Mouse (Mus musculus) thymus, adult 18-20 months (tissue): ENCODE measurements at regions not wholly inside any gene's neighbourhood (a gene's known extent, or its start where the extent isn't known, plus 50 kb on each side); places are given as distances from the start of the nearest gene placed in this dataset.
A peak's percentile ranks its signal among the peaks of the same experiment; 100 is the strongest.

Experiments
- DNase-seq, 2 experiments: peaks; one replicate each; pipeline ENCODE4 v3.0.0; 2022; ENCODE audit warnings: mixed read lengths in 2 of 2

DNA sequence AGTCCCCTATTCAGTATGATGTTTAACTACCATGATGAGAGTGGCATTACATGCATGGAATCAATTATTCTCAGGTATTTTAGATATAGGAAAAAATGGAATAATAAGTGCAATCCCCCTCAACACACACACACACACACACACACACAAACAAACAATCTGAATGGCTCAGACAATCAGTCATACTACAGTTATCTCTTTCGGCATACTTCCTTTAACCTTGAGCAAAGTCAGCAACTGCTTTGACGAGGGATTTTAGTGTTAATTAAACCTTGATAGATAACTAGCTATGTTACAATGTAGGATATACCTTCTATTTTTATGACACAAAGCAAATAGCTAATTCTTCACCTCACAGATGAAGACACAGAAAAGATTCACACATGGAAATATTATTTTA is 312.1 kb downstream of the Tex13c3 start:
- no peak for DNase-seq

DNA sequence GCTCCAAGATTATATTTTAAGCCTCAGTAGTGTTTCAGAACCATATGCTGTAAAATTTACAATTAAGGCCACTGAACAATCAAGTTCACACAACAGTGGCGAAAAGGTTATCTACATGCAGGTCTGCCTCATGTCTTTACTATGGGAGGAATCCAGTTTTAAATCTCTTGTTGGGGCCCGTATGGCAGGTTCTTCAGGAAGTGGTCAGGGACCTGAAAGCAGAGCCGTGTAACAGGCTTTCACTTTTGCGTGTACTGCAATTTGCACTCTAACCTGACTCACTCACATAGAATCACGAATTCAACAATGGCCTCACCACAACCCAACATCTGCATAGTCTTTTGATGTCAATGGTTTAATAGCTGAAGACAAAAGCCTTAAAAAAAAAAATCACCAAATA is 312.6 kb downstream of the Tex13c3 start:
- DNase-seq: peak in 1 of 2 experiments; percentile 4

DNA sequence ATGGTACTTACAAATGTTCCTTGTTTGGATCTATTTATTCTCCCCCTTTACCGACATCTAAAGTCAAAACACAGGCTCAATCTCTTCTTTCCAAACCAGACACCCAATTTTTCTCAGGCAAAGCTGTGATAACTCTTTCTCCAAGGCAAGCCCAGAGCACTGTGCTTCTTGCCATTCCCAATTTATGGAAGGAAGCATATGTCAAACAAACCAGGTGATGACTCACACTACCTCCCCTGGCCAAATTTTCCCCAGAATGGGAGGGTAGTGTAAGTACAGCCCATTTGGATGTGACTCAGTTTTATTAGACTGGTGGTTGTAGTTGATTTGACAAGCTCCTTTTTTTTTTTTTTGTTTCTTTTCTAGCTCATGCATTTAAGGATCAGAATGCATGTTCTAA is 313.0 kb downstream of the Tex13c3 start:
- no peak for DNase-seq

DNA sequence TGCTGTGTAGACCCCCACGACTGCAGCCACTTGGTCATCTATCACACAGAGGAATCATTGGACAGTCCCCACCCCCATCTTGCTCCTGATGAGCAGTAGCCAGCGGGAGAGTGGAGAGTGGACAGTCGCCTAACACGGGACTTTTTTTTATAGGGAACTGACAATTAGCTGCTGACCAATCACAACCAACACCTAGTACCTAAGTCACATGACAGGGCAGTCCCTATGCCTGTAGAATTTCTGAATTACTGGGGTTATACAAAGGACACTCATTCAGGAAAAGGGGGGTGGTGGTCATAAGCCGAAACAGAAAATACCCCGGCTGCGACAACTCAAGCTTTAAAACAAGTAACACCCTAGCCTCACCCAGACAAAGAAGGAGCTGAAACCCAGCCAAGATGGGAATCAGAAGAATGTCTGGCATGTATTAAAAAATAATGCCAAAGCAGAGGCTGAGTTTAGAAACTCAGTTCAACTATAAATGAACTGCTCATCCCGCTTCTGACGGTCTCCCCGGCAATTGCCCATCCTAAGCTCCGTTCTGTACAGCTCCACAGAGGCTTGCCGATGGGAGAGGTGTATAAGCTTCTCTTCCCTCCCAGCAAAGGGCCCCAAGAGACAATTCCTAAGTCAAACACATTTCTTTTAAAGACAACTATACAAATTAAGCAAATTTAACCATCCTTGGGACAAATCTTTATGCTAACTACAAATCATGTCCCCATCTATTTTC is 313.8 kb downstream of the Tex13c3 start:
- no peak for DNase-seq

DNA sequence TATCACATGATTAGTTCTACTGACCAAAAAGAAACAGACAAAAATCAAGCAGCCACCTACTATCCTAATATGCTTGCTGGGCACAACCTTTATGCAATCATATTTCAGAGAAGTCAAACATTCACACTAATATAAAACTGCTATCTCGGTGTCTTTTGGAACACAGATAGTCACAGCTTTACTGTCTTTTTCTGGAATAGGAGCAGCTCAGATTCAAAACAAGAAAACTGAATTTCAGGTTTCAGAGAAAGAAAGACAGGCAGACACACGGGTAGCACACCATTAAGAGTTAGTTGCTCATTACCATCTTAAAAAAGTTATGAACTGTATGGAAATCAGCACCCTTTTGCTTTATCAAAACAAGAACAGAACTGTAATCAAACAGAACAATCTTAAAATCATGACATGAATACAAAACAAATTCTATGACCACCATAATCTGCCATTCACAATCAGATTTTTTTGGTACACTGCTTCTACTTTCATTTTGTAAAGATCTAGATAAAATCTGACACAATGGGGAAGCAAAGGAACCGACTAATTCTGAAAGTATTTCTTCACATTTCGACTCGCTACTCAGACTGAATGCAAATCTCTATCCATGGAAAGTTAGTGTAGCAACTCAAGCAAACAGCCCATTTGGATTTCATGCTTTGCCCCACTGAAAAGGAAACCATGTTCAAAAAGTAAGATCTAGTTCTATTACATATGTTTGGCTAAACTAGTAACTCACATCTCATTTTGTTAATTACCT is 315.1 kb downstream of the Tex13c3 start:
- DNase-seq: no peak

DNA sequence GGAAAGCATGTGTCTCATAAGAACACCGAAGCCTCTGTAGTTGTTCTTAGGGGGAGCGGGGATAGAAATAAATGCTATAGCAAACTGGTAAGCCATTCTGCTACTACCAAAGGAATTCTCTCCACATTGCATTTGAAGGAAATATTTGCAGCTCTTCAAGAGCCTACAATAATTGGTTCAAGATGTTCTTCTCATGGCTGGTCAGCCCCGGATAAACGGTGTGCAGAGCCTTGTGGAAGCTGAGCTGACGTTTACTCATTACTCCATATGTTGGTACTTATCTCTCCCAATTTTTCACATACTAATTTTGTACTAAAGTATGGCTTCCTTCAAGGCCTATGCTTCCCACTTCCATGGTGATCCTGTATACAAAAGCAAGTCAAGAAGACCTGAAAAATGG is 317.0 kb downstream of the Tex13c3 start:
- no peak for DNase-seq

DNA sequence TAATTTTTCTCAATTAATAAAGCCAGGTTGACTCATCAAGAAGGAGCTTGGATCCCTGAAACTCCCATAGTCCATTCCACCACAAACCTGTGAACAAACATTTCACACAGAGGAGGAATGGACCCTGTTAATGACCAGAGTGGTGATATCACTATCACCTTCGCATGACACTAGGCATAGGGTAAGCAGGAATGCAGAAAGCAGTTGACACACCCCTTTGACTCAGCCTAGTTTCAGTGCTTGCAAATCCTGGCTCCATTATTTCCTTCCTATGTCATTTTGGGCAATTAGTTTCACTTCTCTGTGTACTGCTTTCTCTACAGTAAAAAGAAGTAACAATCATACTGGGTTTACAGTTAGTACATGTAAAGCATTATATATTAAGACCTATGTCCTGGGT is 318.2 kb downstream of the Tex13c3 start:
- no peak for DNase-seq

DNA sequence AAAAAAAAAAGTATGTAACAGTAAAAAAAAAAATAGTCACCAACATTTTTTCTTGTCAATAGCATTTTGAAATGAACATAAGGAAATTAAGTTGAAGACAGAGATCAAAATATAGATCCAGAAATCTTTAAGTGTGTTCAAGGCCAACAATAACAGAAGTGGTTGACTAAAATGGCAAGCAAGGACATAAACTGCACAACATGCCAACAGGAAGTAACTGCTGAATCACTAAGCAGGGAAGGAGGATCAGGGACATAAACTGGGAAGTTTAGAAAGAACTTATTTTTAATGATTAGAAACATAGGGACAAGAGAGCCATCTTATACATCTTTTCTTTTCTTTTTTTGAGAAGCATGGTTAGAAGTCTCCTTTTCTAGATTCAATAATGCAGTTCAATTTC is 318.8 kb downstream of the Tex13c3 start:
- no peak for DNase-seq

DNA sequence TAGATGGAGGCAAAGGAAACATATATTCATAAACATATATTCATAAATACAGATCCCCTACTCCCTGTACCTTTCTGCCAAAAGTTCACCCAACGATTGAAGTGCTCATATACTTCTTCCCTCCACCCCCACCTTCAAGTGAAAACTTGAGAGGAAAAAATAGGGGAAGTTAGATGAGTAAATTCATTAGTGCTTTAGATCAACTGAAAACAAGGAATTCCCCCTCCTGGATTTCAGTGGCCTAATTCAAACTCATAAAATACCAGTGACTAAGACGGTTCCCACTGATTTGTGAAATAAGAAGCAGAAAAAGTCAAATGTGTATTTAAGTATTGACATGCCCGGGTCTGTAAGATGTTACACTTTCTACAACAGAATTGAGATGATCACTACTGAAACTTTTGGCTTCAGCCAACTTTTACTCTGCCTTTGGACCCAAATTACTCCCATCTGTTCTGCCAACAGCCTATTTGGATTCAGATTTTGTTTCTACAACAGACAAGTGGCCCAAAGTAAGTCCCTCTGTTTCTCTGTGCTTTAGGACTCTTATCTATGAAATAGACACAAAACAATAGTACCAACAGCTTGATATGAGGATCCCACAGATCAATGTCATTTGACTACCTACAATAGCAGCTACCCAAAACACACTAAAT is 320.7 kb downstream of the Tex13c3 start:
- DNase-seq: no peak

DNA sequence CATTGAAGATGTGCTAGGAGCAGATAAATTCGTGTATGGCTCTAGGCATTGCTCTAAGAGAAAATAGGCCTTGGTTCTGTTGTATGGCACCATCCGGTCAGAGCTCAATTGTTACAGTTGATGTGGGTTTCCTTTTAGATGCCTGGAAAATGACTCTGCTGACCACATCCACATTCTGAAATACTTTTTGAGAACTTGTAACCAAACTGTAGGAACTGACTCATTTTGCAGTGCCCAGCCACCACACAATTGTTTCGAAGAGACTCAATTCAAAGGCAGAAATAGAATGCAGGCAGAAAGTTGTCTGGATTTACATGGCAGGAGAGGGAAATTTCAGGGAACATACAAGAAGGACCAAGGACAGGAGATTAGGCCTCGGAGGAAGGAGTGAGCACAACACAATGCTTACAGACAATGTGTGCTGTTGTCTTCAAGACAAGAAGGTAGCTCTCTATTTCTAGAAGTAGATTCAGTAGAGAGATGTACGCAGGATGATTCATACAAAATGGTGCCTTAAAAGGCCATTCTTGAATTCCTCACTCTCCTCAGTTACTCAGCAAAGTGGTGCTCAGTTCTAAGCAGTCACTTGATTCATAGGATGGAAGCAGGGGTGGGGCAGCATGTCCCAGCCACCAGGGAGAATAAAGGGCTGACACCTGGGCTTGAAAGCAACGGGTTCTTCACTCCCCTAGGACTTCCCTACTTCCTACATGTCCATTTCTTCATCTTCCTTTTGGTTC is 323.5 kb downstream of the Tex13c3 start:
- DNase-seq: no peak

DNA sequence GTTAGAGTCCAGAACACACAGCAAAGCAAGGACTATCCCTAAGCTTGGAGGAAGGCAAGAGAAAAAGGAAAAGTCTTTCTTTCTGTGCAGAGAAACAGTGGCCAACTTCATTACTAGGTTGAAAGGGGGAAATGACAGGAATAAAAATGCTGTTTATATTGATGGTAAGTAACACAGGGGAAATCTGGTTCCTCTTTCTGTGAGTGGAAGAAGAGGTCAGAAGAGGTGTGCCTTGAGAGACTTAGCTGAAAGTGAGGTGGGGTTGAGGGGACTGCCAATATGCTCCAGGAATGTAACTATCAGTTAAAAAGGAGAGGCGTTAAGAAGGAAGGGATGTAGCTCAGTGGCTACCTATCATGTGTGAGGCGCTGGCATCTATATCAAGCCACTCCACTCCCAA is 327.5 kb downstream of the Tex13c3 start:
- no peak for DNase-seq

DNA sequence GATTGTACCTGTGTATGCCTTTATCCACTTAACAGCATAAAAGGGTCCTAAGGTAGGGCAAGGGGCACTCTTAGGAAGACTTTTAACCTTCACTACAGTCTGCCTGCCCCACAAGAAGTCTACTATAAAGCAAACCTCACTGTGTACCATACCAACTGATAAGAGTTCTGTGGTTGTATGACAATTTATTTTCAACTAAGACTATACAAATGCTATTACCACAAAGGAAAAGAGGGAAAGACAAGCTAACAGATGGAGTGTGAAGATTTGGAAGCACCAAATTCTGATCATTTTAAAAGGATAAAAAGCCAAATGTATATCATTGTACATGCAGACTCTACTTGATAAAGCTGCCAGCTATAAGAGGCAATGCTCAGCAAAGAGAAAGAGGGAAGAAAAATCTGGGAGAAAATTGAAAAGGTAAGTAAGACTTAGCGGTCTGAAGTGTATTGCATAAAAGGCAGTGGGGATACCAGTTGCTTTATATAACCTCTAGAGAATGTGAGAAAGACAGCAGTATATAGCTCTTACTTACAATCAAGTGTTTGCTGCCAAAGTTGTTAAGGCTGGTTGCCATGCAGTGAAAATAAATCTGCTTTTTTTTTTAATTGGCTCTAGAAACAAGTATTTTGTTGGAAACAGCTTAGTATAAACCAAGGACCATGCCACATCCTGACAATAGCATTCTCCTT is 328.8 kb downstream of the Tex13c3 start:
- DNase-seq: no peak

DNA sequence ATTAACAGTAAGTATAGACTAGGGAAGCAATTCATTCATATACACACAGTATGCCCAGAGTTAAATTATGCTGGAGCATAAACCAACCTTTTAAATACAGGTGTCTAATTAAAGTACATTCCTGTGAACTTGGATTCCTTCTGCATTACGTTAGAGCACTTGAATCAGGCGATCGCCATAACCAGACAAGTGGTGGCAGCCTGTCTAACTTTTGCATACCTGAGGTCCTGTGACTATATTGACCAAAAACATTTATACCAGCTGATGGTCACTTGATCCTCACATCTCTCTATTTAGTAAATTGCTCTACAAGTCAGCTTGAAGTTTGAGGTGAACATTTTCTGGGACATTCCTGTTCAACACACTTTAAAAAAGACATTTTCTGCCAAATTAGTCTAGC is 330.5 kb downstream of the Tex13c3 start:
- no peak for DNase-seq

DNA sequence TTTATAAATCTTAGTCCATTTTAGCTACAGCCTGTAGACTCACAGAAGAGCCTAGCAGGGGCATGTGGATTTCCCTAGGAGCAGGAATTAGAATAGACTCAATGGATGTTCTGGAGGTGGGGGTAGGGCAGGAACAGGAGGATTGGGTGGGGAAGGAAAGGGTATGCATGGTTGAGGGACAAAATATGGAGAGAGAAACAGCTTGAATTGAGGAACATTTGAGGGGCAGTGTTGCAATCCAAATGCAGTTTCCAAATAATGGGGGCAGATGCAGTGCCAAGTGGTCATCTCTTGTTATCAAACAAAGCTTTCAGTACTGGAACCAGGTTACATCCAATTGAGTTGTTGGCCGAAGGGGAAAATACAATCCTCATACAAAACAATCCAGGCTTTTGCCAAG is 332.4 kb downstream of the Tex13c3 start:
- DNase-seq: no peak

DNA sequence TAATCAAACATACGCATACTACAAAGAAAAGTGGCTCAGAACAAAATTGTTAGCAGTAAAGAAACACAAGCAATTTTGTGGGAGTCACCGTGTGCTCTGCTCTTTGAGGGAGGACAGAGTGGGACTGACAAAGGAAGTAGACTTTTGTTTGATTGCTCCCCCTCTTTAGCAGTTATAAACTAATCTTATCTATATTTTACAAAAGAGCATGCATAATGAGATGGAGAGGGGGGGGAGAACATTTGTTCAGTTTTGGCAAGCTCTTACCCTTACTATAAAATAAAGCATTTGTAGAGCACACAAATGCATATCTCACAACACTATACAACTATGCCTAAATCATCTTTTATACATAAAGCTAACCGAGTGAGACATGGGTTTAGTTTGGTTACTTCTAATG is 332.9 kb downstream of the Tex13c3 start:
- no peak for DNase-seq

DNA sequence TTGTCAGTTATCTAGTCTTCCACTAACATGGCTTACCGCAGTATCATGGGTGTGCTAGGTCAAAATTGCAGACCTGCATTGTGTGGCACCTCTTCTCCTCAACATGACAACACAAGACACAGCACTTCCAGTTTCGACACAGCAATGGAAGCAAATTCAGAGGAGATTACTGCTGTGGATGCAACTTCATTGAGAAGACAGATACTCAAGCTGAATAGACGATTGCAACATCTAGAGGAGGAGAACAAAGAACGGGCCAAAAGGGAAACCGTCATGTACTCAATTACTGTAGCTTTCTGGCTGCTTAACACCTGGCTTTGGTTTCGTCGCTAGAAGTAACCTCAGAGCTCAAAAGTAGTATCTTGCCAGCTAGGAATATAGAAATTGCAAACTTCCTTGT is 368.4 kb downstream of the Tex13c3 start:
- DNase-seq: no peak

DNA sequence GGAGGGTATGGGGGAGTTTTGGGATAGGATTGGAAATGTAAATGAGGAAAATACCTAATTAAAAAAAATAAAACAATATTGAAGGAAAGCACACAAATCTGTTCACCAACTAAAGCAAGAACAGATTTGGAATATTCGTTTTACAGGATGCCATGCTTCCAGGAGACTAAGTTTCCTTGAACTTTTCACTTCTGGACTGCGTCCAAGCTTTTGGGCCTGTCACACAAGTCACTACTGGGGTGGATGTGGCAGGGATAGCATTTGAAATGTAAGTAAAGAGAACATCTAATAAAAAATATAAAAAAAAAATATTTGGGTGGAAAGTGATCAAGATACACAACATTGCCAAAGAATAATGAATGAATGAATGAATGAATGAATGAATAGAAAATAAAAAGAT is 378.2 kb downstream of the Tex13c3 start:
- DNase-seq: no peak

DNA sequence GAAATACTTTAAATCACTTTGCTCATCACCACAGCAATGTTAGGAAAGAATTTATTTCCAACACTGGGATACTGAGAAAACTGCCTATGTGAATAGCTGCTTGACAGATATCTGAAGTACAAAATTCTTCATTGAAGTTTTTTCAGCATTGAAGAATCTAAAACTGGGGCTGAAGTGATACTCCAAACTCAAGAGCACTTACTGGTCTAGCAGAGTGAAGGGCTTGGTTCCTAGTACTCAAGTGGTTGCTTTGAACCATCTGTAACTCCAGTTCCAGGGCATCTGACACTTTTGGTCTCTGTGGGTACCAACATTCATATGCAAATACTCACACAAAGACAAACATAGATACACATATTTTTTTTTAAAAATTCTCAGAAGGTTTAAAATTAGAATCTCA is 385.2 kb downstream of the Tex13c3 start:
- no peak for DNase-seq

DNA sequence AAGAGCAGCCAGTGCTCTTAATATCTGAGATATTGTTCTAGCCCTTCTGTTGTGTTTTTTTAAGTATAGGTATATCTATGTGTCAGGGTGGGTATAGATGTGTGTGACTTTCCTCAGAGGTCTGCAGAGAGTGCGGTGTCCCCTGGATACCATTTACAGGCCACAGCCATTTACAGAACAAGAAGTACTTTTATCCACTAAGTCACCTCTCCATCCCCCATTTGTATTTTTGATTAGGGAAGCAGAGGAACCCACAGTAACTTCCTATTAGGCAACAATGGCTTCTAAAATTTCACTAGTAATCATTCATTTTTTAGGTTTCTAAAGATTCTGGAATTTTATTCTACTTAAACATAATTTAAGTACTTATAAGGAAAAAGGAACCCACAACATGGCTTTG is 396.7 kb downstream of the Tex13c3 start:
- DNase-seq: no peak

DNA sequence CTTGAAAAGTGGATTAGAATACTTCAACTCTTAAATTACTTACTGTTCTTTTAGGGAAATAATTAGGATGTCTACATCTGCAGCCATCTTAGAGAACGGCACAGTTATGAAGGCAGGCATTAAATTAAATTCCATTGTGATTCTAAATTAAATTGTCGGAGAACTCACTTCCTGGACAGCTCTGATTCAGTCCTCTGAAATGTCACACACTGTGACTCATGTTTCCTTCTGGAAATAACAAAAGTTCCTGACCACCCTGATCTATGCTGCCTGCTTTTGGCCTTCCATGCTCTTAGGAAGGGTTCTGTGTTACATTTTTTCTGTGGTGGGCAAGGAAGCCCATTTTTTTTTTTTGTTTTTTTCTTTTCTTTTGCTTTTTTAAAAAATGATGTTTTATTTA is 401.1 kb downstream of the Tex13c3 start:
- no peak for DNase-seq
